Mouse (Mus musculus) stomach, adult 2 months (tissue): ENCODE measurements around the gene Mthfr. TPM values are rescaled to one million over a fixed set of nuclear protein-coding genes. Genes with fewer than 3 reads are reported as not detected.

Source experiments
- polyA plus RNA-seq: library from polyadenylated mRNA; depleted of rRNA; stranded (reverse); fragments of >200 nt; gene quantifications from 2 replicates; pipeline ENCODE4 v1.2.3, GENCODE M21; 2012; rRNA removed

Gene Mthfr
- polyA plus RNA-seq: 10.9 and 11.4 TPM in 2 replicates

GRCm38 (mm10) chr4:148038600-148039253 is at the start of gene Mthfr, which contains the start of gene Clcn6:
Gene Mthfr, plus strand, starts transcription at chr4:148039077.
Gene Clcn6, minus strand, starts transcription at chr4:148038821.

GRCm38 (mm10) chr4:148000202-148000772 is 38.6 kb upstream of the Mthfr start, which contains the start of gene Nppa:
Gene Nppa, plus strand, starts transcription at chr4:148000722.

GRCm38 (mm10) chr4:148087907-148088527 is 49.1 kb downstream of the Mthfr start, which contains the start of gene Agtrap:
Gene Agtrap, minus strand, starts transcription at chr4:148088031.

Other genes with a start within 250 kb of the Mthfr start
- gene Zfp984, start 229.3 kb upstream of the Mthfr start, polyA plus RNA-seq: 0.02 TPM in 1 of 2 replicates, not detected in the other
- gene Zfp933, start 190.7 kb upstream of the Mthfr start, polyA plus RNA-seq: 0.04 and 0.17 TPM in 2 replicates
- 41.4 and 46.9 TPM in 2 replicates for gene Miip, start 170.3 kb upstream of the Mthfr start, polyA plus RNA-seq
- gene Fv1, start 170.1 kb upstream of the Mthfr start, polyA plus RNA-seq: 0.19 and 0.53 TPM in 2 replicates
- 23.7 and 26.1 TPM in 2 replicates for gene Mfn2, start 134.4 kb upstream of the Mthfr start, polyA plus RNA-seq
- 14.3 and 15.6 TPM in 2 replicates for gene Plod1, start 102.3 kb upstream of the Mthfr start, polyA plus RNA-seq
- gene 2510039O18Rik, start 98.2 kb upstream of the Mthfr start, polyA plus RNA-seq: 55.4 and 74.4 TPM in 2 replicates
- gene Nppb, start 53.3 kb upstream of the Mthfr start, polyA plus RNA-seq: not detected in 2 replicates
- 0.10 TPM in 1 of 2 replicates, not detected in the other for gene Nppa, start 38.4 kb upstream of the Mthfr start, polyA plus RNA-seq
- 1.7 and 2.1 TPM in 2 replicates for gene Clcn6, start 256 bp upstream of the Mthfr start, polyA plus RNA-seq
- 36.5 and 39.3 TPM in 2 replicates for gene Agtrap, start 49.0 kb downstream of the Mthfr start, polyA plus RNA-seq
- gene Mad2l2, start 91.3 kb downstream of the Mthfr start, polyA plus RNA-seq: 8.9 and 13.6 TPM in 2 replicates
- not detected in 2 replicates for gene Draxin, start 91.6 kb downstream of the Mthfr start, polyA plus RNA-seq
- gene Fbxo6, start 113.1 kb downstream of the Mthfr start, polyA plus RNA-seq: 28.0 and 30.0 TPM in 2 replicates
- gene Fbxo44, start 121.4 kb downstream of the Mthfr start, polyA plus RNA-seq: 10.4 and 15.7 TPM in 2 replicates
- gene Fbxo2, start 121.5 kb downstream of the Mthfr start, polyA plus RNA-seq: 0.60 and 0.95 TPM in 2 replicates
- gene Disp3, start 248.9 kb downstream of the Mthfr start, polyA plus RNA-seq: 0.01 and 0.02 TPM in 2 replicates